In the genomic region with DNA sequence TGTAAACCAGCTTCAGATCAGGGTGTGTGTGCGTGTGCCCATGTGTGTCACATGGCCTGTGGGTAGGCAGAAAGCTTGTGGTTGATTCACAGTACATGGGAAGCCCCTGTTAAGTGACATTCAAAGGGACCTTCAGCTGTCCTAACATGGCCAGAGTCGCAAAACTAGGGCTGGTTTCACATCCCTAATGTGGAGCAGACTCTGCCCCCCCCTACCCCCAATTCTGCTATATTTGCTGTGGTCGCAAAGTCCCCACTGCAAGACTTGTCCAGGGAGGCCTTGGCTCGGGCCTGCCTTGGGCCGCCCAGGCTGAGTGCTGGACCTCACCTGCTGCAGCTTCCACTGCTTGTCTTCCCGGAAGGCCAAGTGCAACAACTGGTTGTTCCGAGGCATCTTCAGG, we compare ENCODE assay signal across 20 mouse cellular contexts. TPM values are rescaled to one million over a fixed set of nuclear protein-coding genes. Genes with fewer than 3 reads are reported as not detected.
DNase-seq lines count a peak whose midpoint lies in the region; ATAC-seq and TF ChIP-seq lines count a peak whose summit lies in the region.
"Had no signal": no experiment of that assay in that cellular context is flagged by ENCODE, and none has a peak within 500 bp of the region (broad histone marks: within the 10 kb centered on the region; RNA-seq: fewer than 3 reads in every experiment).

No protein-coding gene starts in this region.

- H3K4me1 ChIP-seq in bone marrow, adult 2 months (ENCODE audit: control insufficient read depth, insufficient read depth, low read length) = peaks cover 5% of the 10 kb centered on the region
- H3K4me1 ChIP-seq in midbrain, postnatal 0 days (ENCODE audit: insufficient read depth, low read length) = peaks cover 7% of the 10 kb centered on the region; the same call in 1 of the 2 replicates

- peak overlapping the region; percentile 21 for H3K4me3 ChIP-seq in layer of hippocampus, adult 2 months
- H3K4me3 ChIP-seq in bone marrow, adult 2 months (replicated peaks; ENCODE audit: control insufficient read depth, low read depth, low read length) = peak overlapping the region; percentile 45
- H3K4me3 ChIP-seq in midbrain, postnatal 0 days (ENCODE audit: low read depth, low read length) = no peak overlapping the region
- H3K4me3 ChIP-seq: hindbrain, embryonic 12.5 days had no signal

- no peak for TF ChIP-seq CTCF in layer of hippocampus, adult 2 months (conservative IDR thresholded peaks at IDR 0.05)
- no peak for TF ChIP-seq CTCF in bone marrow, adult 2 months (IDR thresholded peaks at IDR 0.05; ENCODE audit: control insufficient read depth, insufficient read depth, low read length)
- no peak for TF ChIP-seq CTCF in midbrain, postnatal 0 days (IDR thresholded peaks at IDR 0.05)

- TF ChIP-seq POLR2A in bone marrow, adult 2 months (IDR thresholded peaks at IDR 0.05; ENCODE audit: borderline replicate concordance, control insufficient read depth, low read depth, low read length) = 0 out of 2 replicates have a peak, but pooled peaks have one; percentile 19

- no peaks in the 10 kb centered on the region for H3K27me3 ChIP-seq in midbrain, postnatal 0 days (ENCODE audit: insufficient read depth, low read length)
- H3K27me3 ChIP-seq: hindbrain, embryonic 12.5 days; midbrain, embryonic 13.5 days had no signal

- no peak overlapping the region for H3K9ac ChIP-seq in midbrain, postnatal 0 days (replicated peaks; ENCODE audit: low read length, poor library complexity, severe bottlenecking)
- H3K9ac ChIP-seq: liver, embryonic 14.5 days had no signal

- DNase-seq in layer of hippocampus, adult 2 months (ENCODE audit: low spot score in 2 of 2) = no peak
- DNase-seq in layer of hippocampus, adult 18-20 months (ENCODE audit: low spot score in 2 of 2) = no peak
- DNase-seq in spleen, postnatal 4 days (ENCODE audit: low spot score in 2 of 2) = peak; percentile 27 to 67
- DNase-seq in midbrain, postnatal 0 days (ENCODE audit: low spot score) = no peak
- DNase-seq in adrenal gland, adult 2 months = no peak
- DNase-seq: cerebellum, adult 2 months; embryo, embryonic 11 days; left cerebral cortex, postnatal 4 days had no signal

- 0 out of 2 replicates have a peak, but pooled peaks have one; percentile 0 for ATAC-seq in megakaryocyte, adult 5-6 weeks (ENCODE audit: poor library complexity, severe bottlenecking)
- no peak for ATAC-seq in midbrain, postnatal 0 days (ENCODE audit: low FRiP score)
- ATAC-seq: CD4-positive, CD25-positive, alpha-beta regulatory T cell, adult 4 months; forebrain, embryonic 14.5 days; intestine, postnatal 0 days; midbrain, embryonic 13.5 days had no signal

- peaks cover 20% of the 10 kb centered on the region for H3K36me3 ChIP-seq in midbrain, postnatal 0 days (ENCODE audit: insufficient read depth, low read length)

- no peaks in the 10 kb centered on the region for H3K9me3 ChIP-seq in midbrain, postnatal 0 days (ENCODE audit: low read length)
- H3K9me3 ChIP-seq: hindbrain, embryonic 12.5 days; midbrain, embryonic 13.5 days had no signal

- H3K4me2 ChIP-seq in midbrain, postnatal 0 days (ENCODE audit: low read depth, low read length, poor library complexity, severe bottlenecking) = no peak overlapping the region

- WGBS in bone marrow, adult 2 months = 23% methylated on average over 7 of the region's 7 CpGs
- WGBS in midbrain, postnatal 0 days = 92% methylated on average over 7 of the region's 7 CpGs

- H3K27ac ChIP-seq in layer of hippocampus, adult 2 months = peak overlapping the region; percentile 79
- H3K27ac ChIP-seq in bone marrow, adult 2 months (ENCODE audit: control insufficient read depth, insufficient read depth, low read depth, low read length, poor library complexity) = peak overlapping the region; percentile 66
- H3K27ac ChIP-seq in midbrain, postnatal 0 days (ENCODE audit: low read depth, low read length) = no peak overlapping the region
- H3K27ac ChIP-seq: hindbrain, embryonic 12.5 days; liver, embryonic 14.5 days; midbrain, embryonic 13.5 days had no signal

RNA-seq across cellular contexts. Expression of gene Rogdi, which starts 2.1 kb away (rescaled TPM):
- 100 to 1,000 TPM; 394 to 420 TPM for total RNA-seq in layer of hippocampus, adult 2 months (2021)
- 100 to 1,000 TPM; 348 to 357 TPM for total RNA-seq in layer of hippocampus, adult 18-20 months (2021)
- polyA plus RNA-seq in bone marrow, adult 2 months (2011; ENCODE audit: insufficient read depth, insufficient read length, low replicate concordance, missing spikeins) = 53.7 and 156 TPM in 2 replicates
- total RNA-seq in megakaryocyte, adult 5-6 weeks (2015) = 75.8 and 80.5 TPM in 2 replicates
- total RNA-seq in megakaryocyte, adult 5-6 weeks (2017) = 28.1 and 38.9 TPM in 2 replicates
- 115 and 121 TPM in 2 replicates for total RNA-seq in midbrain, postnatal 0 days (2014; rRNA removed)
- polyA plus RNA-seq in midbrain, postnatal 0 days (2015; fragmentation: Nextera tagmentation; extraction: Ambion mirVana) = 165 and 175 TPM in 2 replicates
- 10 to 100 TPM; 16.9 to 28.1 TPM for total RNA-seq in adrenal gland, adult 2 months (2021)
- 83.9 and 99.3 TPM in 2 replicates for polyA plus RNA-seq in adrenal gland, adult 2 months (2012; rRNA removed)

RNA-seq across cellular contexts. Expression of gene Smim22, which starts 4.2 kb away (rescaled TPM):
- not detected for total RNA-seq in layer of hippocampus, adult 2 months (2021)
- not detected for total RNA-seq in layer of hippocampus, adult 18-20 months (2021)
- not detected in 2 replicates for polyA plus RNA-seq in bone marrow, adult 2 months (2011; ENCODE audit: insufficient read depth, insufficient read length, low replicate concordance, missing spikeins)
- total RNA-seq in megakaryocyte, adult 5-6 weeks (2015) = not detected in 2 replicates
- not detected in 2 replicates for total RNA-seq in megakaryocyte, adult 5-6 weeks (2017)
- total RNA-seq in midbrain, postnatal 0 days (2014; rRNA removed) = not detected in 2 replicates
- 1.1 TPM in 1 of 2 replicates, not detected in the other for polyA plus RNA-seq in midbrain, postnatal 0 days (2015; fragmentation: Nextera tagmentation; extraction: Ambion mirVana)
- not detected for total RNA-seq in adrenal gland, adult 2 months (2021)
- 0.38 TPM in 1 of 2 replicates, not detected in the other for polyA plus RNA-seq in adrenal gland, adult 2 months (2012; rRNA removed)
- total RNA-seq: heart, adult 18-20 months; layer of hippocampus, postnatal 25 days; left cerebral cortex, postnatal 4 days had no signal
- polyA plus RNA-seq: CD4-positive, CD25-positive, alpha-beta regulatory T cell, adult 4 months had no signal

RNA-seq across cellular contexts. Expression of gene Sept12, which starts 13.6 kb away (rescaled TPM):
- not detected for total RNA-seq in layer of hippocampus, adult 2 months (2021)
- total RNA-seq in layer of hippocampus, adult 18-20 months (2021) = not detected
- polyA plus RNA-seq in bone marrow, adult 2 months (2011; ENCODE audit: insufficient read depth, insufficient read length, low replicate concordance, missing spikeins) = not detected in 2 replicates
- total RNA-seq in megakaryocyte, adult 5-6 weeks (2015) = not detected in 2 replicates
- total RNA-seq in megakaryocyte, adult 5-6 weeks (2017) = not detected in 2 replicates
- not detected in 2 replicates for total RNA-seq in midbrain, postnatal 0 days (2014; rRNA removed)
- not detected in 2 replicates for polyA plus RNA-seq in midbrain, postnatal 0 days (2015; fragmentation: Nextera tagmentation; extraction: Ambion mirVana)
- total RNA-seq in adrenal gland, adult 2 months (2021) = not detected
- polyA plus RNA-seq in adrenal gland, adult 2 months (2012; rRNA removed) = not detected in 2 replicates
- total RNA-seq: heart, adult 18-20 months; layer of hippocampus, postnatal 25 days; left cerebral cortex, postnatal 4 days had no signal
- polyA plus RNA-seq: CD4-positive, CD25-positive, alpha-beta regulatory T cell, adult 4 months; cerebellum, adult 2 months; forebrain, embryonic 14.5 days; heart, embryonic 16.5 days; hindbrain, embryonic 12.5 days; intestine, postnatal 0 days; midbrain, embryonic 13.5 days; stomach, postnatal 0 days had no signal

RNA-seq across cellular contexts. Expression of gene Glyr1, which starts 38.4 kb away (rescaled TPM):
- total RNA-seq in layer of hippocampus, adult 2 months (2021) = 100 to 1,000 TPM; 144 TPM
- total RNA-seq in layer of hippocampus, adult 18-20 months (2021) = 100 to 1,000 TPM; 139 to 143 TPM
- 31.6 and 51.1 TPM in 2 replicates for polyA plus RNA-seq in bone marrow, adult 2 months (2011; ENCODE audit: insufficient read depth, insufficient read length, low replicate concordance, missing spikeins)
- total RNA-seq in megakaryocyte, adult 5-6 weeks (2015) = 66.7 and 69.8 TPM in 2 replicates
- 100 and 112 TPM in 2 replicates for total RNA-seq in megakaryocyte, adult 5-6 weeks (2017)
- total RNA-seq in midbrain, postnatal 0 days (2014; rRNA removed) = 176 and 179 TPM in 2 replicates
- 146 and 149 TPM in 2 replicates for polyA plus RNA-seq in midbrain, postnatal 0 days (2015; fragmentation: Nextera tagmentation; extraction: Ambion mirVana)
- total RNA-seq in adrenal gland, adult 2 months (2021) = 10 to 100 TPM; 92.6 to 96.5 TPM
- 51.7 and 71.3 TPM in 2 replicates for polyA plus RNA-seq in adrenal gland, adult 2 months (2012; rRNA removed)

RNA-seq across cellular contexts. Expression of gene Ubn1, which starts 38.6 kb away (rescaled TPM):
- total RNA-seq in layer of hippocampus, adult 2 months (2021) = 10 to 100 TPM; 43.6 to 44.2 TPM
- 10 to 100 TPM; 43.3 to 43.7 TPM for total RNA-seq in layer of hippocampus, adult 18-20 months (2021)
- 29.4 and 33.7 TPM in 2 replicates for polyA plus RNA-seq in bone marrow, adult 2 months (2011; ENCODE audit: insufficient read depth, insufficient read length, low replicate concordance, missing spikeins)
- 25.7 and 28.0 TPM in 2 replicates for total RNA-seq in megakaryocyte, adult 5-6 weeks (2015)
- 39.5 and 52.6 TPM in 2 replicates for total RNA-seq in megakaryocyte, adult 5-6 weeks (2017)
- 28.4 and 28.9 TPM in 2 replicates for total RNA-seq in midbrain, postnatal 0 days (2014; rRNA removed)
- polyA plus RNA-seq in midbrain, postnatal 0 days (2015; fragmentation: Nextera tagmentation; extraction: Ambion mirVana) = 5.8 and 7.0 TPM in 2 replicates
- 10 to 100 TPM; 25.2 to 34.0 TPM for total RNA-seq in adrenal gland, adult 2 months (2021)
- polyA plus RNA-seq in adrenal gland, adult 2 months (2012; rRNA removed) = 18.6 and 18.9 TPM in 2 replicates

Comparison
In these comparisons a context has a peak if more than half of its experiments do, and no peak if none do; other contexts are left out.
1. DNase-seq: peak in spleen, postnatal 4 days (2 of 2); none in layer of hippocampus, adult 2 months (0 of 2), layer of hippocampus, adult 18-20 months (0 of 2), midbrain, postnatal 0 days (single experiment) and adrenal gland, adult 2 months (single experiment).